Mouse (Mus musculus) macrophage (primary cell): Measurements from ENCODE around the gene Idh2. TPM values are rescaled to one million over a fixed set of nuclear protein-coding genes. Genes with fewer than 3 reads are reported as not detected.
"Not testable (repeated sequence)": the region's sequence is repeated elsewhere in the genome, so short reads cannot be mapped to it uniquely, and the experiment has no call there.

ENCODE experiments used
- H3K27ac ChIP-seq: fragments of 350-480 bp; formaldehyde crosslinking; 2 replicates; pipeline ENCODE4 v1.9.0; 2021
- H3K36me3 ChIP-seq: fragments of 350-480 bp; formaldehyde crosslinking; 2 replicates; pipeline ENCODE4 v1.9.0; 2021; ENCODE audit errors: inconsistent target
- H3K4me3 ChIP-seq: fragments of 350-480 bp; formaldehyde crosslinking; 2 replicates; pipeline ENCODE4 v1.9.0; 2021; ENCODE audit errors: inconsistent target
- H3K79me2 ChIP-seq: fragments of 350-480 bp; formaldehyde crosslinking; 2 replicates; pipeline ENCODE4 v1.9.0; 2021; ENCODE audit errors: inconsistent target
- WGBS: methylation state at CpG from one replicate; pipeline ENCODE4 v1.1.7; 2026; ENCODE audit warnings: inconsistent platforms; ENCODE audit not compliant: missing documents; 5-methylcytosine and 5-hydroxymethylcytosine counted together
- polyA plus RNA-seq: library from polyadenylated mRNA; stranded (reverse); fragments of 250-400 nt; gene quantifications from 3 replicates; pipeline ENCODE4 v1.2.4, GENCODE M21; 2018; ENCODE audit warnings: inconsistent platforms

The Idh2 gene
- polyA plus RNA-seq, 1 experiment from 2014 or later = 88.0 TPM

- Histone ChIP-seq H3K27ac (no peak overlapping the region), H3K79me2 (no peaks in the 10 kb centered on the region), H3K36me3 (no peaks in the 10 kb centered on the region), H3K4me3 (no peak overlapping the region)
- WGBS = 88% methylated on average over 1 of the region's 1 CpGs
Measured at GRCm38 (mm10) chr7:80135173-80135532, 20.0 kb upstream of the Idh2 start.

GRCm38 (mm10) chr7:80134454-80135172 is 19.4 kb upstream of the Idh2 start:
- H3K27ac ChIP-seq = no peak overlapping the region
- WGBS = 86% methylated on average over 8 of the region's 8 CpGs
- H3K79me2 ChIP-seq = no peaks in the 10 kb centered on the region
- H3K4me3 ChIP-seq = no peak overlapping the region
- H3K36me3 ChIP-seq = no peaks in the 10 kb centered on the region

- 40% methylated on average over 9 of the region's 9 CpGs for WGBS
- Histone ChIP-seq H3K27ac (no peak overlapping the region), H3K36me3 (no peaks in the 10 kb centered on the region), H3K4me3 (no peak overlapping the region), H3K79me2 (no peaks in the 10 kb centered on the region)
Measured at GRCm38 (mm10) chr7:80132541-80132940, 17.3 kb upstream of the Idh2 start.

GRCm38 (mm10) chr7:80131315-80131714 is 16.1 kb upstream of the Idh2 start:
- not testable (repeated sequence) for H3K79me2 ChIP-seq, H3K4me3 ChIP-seq, H3K36me3 ChIP-seq, H3K27ac ChIP-seq
- WGBS = 60% methylated on average over 7 of the region's 7 CpGs

- 90% methylated on average over 12 of the region's 12 CpGs for WGBS
- Histone ChIP-seq H3K79me2 (no peaks in the 10 kb centered on the region), H3K4me3 (no peak overlapping the region), H3K27ac (no peak overlapping the region), H3K36me3 (no peaks in the 10 kb centered on the region)
Measured at GRCm38 (mm10) chr7:80130344-80131055, 15.3 kb upstream of the Idh2 start.

- Histone ChIP-seq H3K79me2 (no peaks in the 10 kb centered on the region), H3K4me3 (no peak overlapping the region), H3K36me3 (no peaks in the 10 kb centered on the region), H3K27ac (no peak overlapping the region)
- WGBS = 62% methylated on average over 4 of the region's 4 CpGs
Measured at GRCm38 (mm10) chr7:80129278-80129677, 14.1 kb upstream of the Idh2 start.

- no peaks in the 10 kb centered on the region for H3K36me3 ChIP-seq
- no peak overlapping the region for H3K27ac ChIP-seq
- H3K4me3 ChIP-seq = no peak overlapping the region
- WGBS = 59% methylated on average over 2 of the region's 2 CpGs
- H3K79me2 ChIP-seq = no peaks in the 10 kb centered on the region
Measured at GRCm38 (mm10) chr7:80123672-80124071, 8.5 kb upstream of the Idh2 start.

GRCm38 (mm10) chr7:80123115-80123514 is 7.9 kb upstream of the Idh2 start:
- WGBS = 23% methylated on average over 4 of the region's 4 CpGs
- H3K36me3 ChIP-seq = no peaks in the 10 kb centered on the region
- no peak overlapping the region for H3K27ac ChIP-seq
- no peaks in the 10 kb centered on the region for H3K79me2 ChIP-seq
- H3K4me3 ChIP-seq = no peak overlapping the region

- Histone ChIP-seq H3K27ac (no peak overlapping the region), H3K79me2 (no peaks in the 10 kb centered on the region), H3K4me3 (no peak overlapping the region), H3K36me3 (no peaks in the 10 kb centered on the region)
- WGBS = 91% methylated on average over 5 of the region's 5 CpGs
Measured at GRCm38 (mm10) chr7:80121083-80121482, 5.9 kb upstream of the Idh2 start.

- Histone ChIP-seq H3K79me2 (peaks cover 2% of the 10 kb centered on the region), H3K4me3 (no peak overlapping the region), H3K36me3 (no peaks in the 10 kb centered on the region), H3K27ac (no peak overlapping the region)
- 99% methylated on average over 4 of the region's 4 CpGs for WGBS
Measured at GRCm38 (mm10) chr7:80119198-80119597, 4.0 kb upstream of the Idh2 start.

- 97% methylated on average over 2 of the region's 2 CpGs for WGBS
- Histone ChIP-seq H3K27ac (no peak overlapping the region), H3K36me3 (no peaks in the 10 kb centered on the region), H3K79me2 (peaks cover 32% of the 10 kb centered on the region), H3K4me3 (no peak overlapping the region)
Measured at GRCm38 (mm10) chr7:80116158-80116557, 966 bp upstream of the Idh2 start.

- peak overlapping the region; percentile 45 for H3K4me3 ChIP-seq
- WGBS = under 1% methylated on average over 47 of the region's 52 CpGs
- H3K36me3 ChIP-seq = no peaks in the 10 kb centered on the region
- peak overlapping the region; percentile 73 for H3K27ac ChIP-seq
- peaks cover 47% of the 10 kb centered on the region for H3K79me2 ChIP-seq
Measured at GRCm38 (mm10) chr7:80114451-80115223, 555 bp downstream of the Idh2 start.

- peak overlapping the region; percentile 45 for H3K4me3 ChIP-seq
- H3K27ac ChIP-seq = peak overlapping the region; percentile 73
- WGBS = 13% methylated on average over 10 of the region's 10 CpGs
- H3K79me2 ChIP-seq = peaks cover 54% of the 10 kb centered on the region
- no peaks in the 10 kb centered on the region for H3K36me3 ChIP-seq
Measured at GRCm38 (mm10) chr7:80113989-80114388, 1.2 kb downstream of the Idh2 start.

GRCm38 (mm10) chr7:80111066-80112045 is 3.8 kb downstream of the Idh2 start:
- Histone ChIP-seq H3K79me2 (peaks cover 80% of the 10 kb centered on the region), H3K27ac (no peak overlapping the region), H3K36me3 (no peaks in the 10 kb centered on the region), H3K4me3 (no peak overlapping the region)
- WGBS = 87% methylated on average over 9 of the region's 9 CpGs
